Mouse (Mus musculus) kidney, postnatal 0 days (tissue): Measurements from ENCODE around the gene Slc5a4a. TPM values are rescaled to one million over a fixed set of nuclear protein-coding genes. Genes with fewer than 3 reads are reported as not detected.

ENCODE experiments used
- ATAC-seq: fragments of 200-750 bp; cut with Nextera tagmentation; replicated peaks from 2 replicates; pipeline ENCODE4 v1.8.0; 2017; ENCODE audit warnings: low read depth, moderate number of reproducible peaks, moderate TSS enrichment, moderate library complexity; ENCODE audit not compliant: low FRiP score
- DNase-seq: peaks from one replicate; pipeline ENCODE4 v3.0.0-alpha.2; 2016; ENCODE audit warnings: low spot score
- H3K27ac ChIP-seq: fragments of 300-500 bp; sonication (generic); 2 replicates; pipeline ENCODE4 v1.5.1; 2014; ENCODE audit warnings: mild to moderate bottlenecking
- H3K27me3 ChIP-seq: fragments of 300-500 bp; sonication (generic); 2 replicates; pipeline ENCODE4 v1.6.1; 2014; ENCODE audit warnings: low read length, mixed read lengths; ENCODE audit not compliant: insufficient read depth
- H3K36me3 ChIP-seq: fragments of 300-500 bp; sonication (generic); 2 replicates; pipeline ENCODE4 v1.6.1; 2014; ENCODE audit warnings: low read length, mixed read lengths; ENCODE audit not compliant: insufficient read depth
- H3K4me1 ChIP-seq: fragments of 300-500 bp; sonication (generic); replicated peaks from 2 replicates; pipeline ENCODE4 v1.6.1; 2014; ENCODE audit warnings: antibody characterized with exemption, low read length, mixed read lengths; ENCODE audit not compliant: insufficient read depth
- H3K4me2 ChIP-seq: fragments of 300-500 bp; sonication (generic); 2 replicates; pipeline ENCODE4 v1.6.1; 2014; ENCODE audit warnings: mild to moderate bottlenecking, low read length, moderate library complexity, mixed read lengths
- H3K4me3 ChIP-seq: fragments of 300-500 bp; sonication (generic); replicated peaks from 2 replicates; pipeline ENCODE4 v1.5.1; 2014; ENCODE audit warnings: low read depth, low read length
- H3K9ac ChIP-seq: fragments of 300-500 bp; sonication (generic); 2 replicates; pipeline ENCODE4 v1.6.1; 2014; ENCODE audit warnings: low read depth, low read length
- H3K9me3 ChIP-seq: fragments of 300-500 bp; sonication (generic); replicated peaks from 2 replicates; pipeline ENCODE4 v1.6.1; 2016; ENCODE audit warnings: low read length, inconsistent platforms, mixed read lengths
- CTCF ChIP-seq: IDR thresholded peaks from 2 replicates; pipeline ENCODE4 v1.5.1; 2016; ENCODE audit warnings: antibody characterized with exemption, low read depth, mild to moderate bottlenecking, moderate library complexity
- WGBS: fragments of 180-500 bp; shearing (Covaris S2); extraction: QIAGEN DNeasy Blood & Tissue Kit; methylation state at CpG from one replicate; pipeline ENCODE4 v1.1.7; 2014; 5-methylcytosine and 5-hydroxymethylcytosine counted together
- polyA plus RNA-seq: library from polyadenylated mRNA; unstranded; fragments of >200 nt; fragmentation: Nextera tagmentation; extraction: Ambion mirVana; gene quantifications from 2 replicates; pipeline ENCODE4 v1.2.1, GENCODE M21; 2015

Gene Slc5a4a
- not detected in 2 replicates for polyA plus RNA-seq

DNA sequence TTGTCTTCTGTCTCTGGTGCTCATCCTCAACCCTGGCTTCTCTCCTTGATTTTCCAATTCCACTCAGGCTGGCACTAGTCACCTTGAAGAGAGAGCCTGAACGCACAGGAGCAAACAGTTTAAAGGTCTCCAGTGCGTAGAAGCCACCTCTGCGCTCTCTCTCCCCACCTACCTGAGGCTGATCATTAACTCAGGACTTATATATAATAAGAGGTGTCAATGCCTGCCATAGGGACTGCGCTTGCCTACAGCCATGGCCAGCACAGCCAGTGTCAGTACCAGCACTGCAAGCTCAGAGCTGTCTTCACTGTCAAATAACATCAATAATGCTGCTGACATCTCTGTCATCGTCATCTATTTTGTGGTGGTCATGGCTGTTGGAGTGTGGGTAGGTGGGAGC, at the start of gene Slc5a4a:
Gene Slc5a4a, plus strand, starts transcription at position 174 of the 400 bp plus-strand sequence.
- H3K27me3 ChIP-seq, result no peaks in the 10 kb centered on the region
- no peak within 1 kb of the TSS for H3K4me3 ChIP-seq
- TF ChIP-seq CTCF, result no peak
- no peaks in the 10 kb centered on the region for H3K9me3 ChIP-seq
- H3K4me2 ChIP-seq, result no peak within 1 kb of the TSS
- 75% methylated on average over 5 of the region's 5 CpGs for WGBS
- H3K4me1 ChIP-seq, result no peaks in the 10 kb centered on the region
- no peak for DNase-seq
- no peaks in the 10 kb centered on the region for H3K36me3 ChIP-seq
- H3K9ac ChIP-seq, result no peak within 1 kb of the TSS
- H3K27ac ChIP-seq, result no peak within 1 kb of the TSS
- ATAC-seq, result no peak

DNA sequence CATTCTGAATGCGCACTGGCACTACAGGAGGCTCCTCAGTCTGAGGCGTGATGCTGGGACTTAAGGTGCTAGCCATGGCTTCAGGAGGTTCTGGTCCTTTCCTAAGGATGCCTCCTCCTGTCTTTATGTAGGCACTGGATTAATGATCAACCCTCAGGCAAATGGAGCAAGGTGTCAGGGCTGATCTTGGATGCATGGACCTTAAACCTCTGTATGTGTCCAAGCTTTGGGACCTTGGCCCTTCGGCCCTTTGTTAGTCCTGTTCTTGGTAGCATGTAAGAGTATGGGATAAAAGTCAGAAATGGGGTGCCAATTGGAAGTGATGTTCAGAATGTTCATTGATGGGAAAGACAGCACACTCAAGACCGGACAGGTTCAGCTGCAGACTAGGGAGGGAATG, 36.4 kb upstream of the Slc5a4a start, which contains the start of gene Slc5a4b:
Gene Slc5a4b, minus strand, starts transcription at position 101 of the 400 bp plus-strand sequence.
- Histone ChIP-seq H3K9ac (no peak within 1 kb of the TSS), H3K36me3 (no peaks in the 10 kb centered on the region), H3K27me3 (no peaks in the 10 kb centered on the region), H3K27ac (no peak within 1 kb of the TSS), H3K4me1 (no peaks in the 10 kb centered on the region), H3K4me3 (no peak within 1 kb of the TSS), H3K4me2 (no peak within 1 kb of the TSS), H3K9me3 (no peaks in the 10 kb centered on the region)
- no peak for TF ChIP-seq CTCF
- 88% methylated on average over 4 of the region's 4 CpGs for WGBS
- ATAC-seq (no peak), DNase-seq (no peak)

DNA sequence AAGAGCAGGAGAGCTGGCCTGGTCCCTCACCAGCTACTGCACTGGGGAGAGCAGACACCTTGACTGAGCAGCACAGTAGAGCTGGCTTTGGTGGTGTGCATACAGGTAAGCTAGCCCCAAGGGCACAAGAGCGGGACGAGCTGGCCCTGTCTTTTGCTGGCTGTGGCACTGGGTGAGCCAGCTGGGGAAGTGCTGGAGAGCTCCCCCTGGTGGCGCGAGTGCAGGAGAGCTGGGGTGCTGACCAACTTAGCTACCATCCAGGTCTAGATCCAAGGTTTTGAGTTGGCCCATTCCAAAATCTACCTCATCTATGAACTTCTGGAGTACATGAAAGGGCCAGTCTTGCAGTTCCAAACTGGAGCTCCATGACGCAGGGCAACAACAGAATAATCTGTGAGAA, 29.3 kb upstream of the Slc5a4a start:
- no peaks in the 10 kb centered on the region for H3K27me3 ChIP-seq
- no peak for ATAC-seq
- WGBS, result 28% methylated on average over 5 of the region's 5 CpGs

DNA sequence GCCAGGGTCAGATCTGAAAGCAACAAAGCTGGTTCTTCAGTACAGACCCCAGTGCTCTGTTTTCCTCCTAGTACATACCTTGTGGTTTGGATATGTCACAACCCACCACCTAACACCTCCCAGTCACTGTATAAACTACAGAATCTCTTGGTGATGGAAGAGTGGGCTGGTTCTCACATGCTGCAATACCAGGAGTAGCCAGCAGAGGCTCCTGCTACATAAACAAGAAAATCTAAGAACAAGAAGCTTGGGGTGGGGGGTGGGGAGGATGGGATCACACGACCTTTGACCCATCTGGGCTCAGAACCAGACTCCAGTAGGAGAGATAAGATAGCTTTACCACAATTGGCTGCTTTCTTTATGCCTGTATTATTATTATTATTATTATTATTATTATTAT, 28.5 kb upstream of the Slc5a4a start:
- Histone ChIP-seq H3K27ac (no peak overlapping the region), H3K9ac (no peak overlapping the region), H3K4me1 (0 out of 2 replicates have a peak, but pooled peaks cover 4% of the 10 kb centered on the region), H3K27me3 (no peaks in the 10 kb centered on the region), H3K4me2 (no peak overlapping the region), H3K9me3 (no peaks in the 10 kb centered on the region), H3K4me3 (no peak overlapping the region), H3K36me3 (no peaks in the 10 kb centered on the region)
- DNase-seq, result no peak
- ATAC-seq, result no peak
- WGBS, result 9% methylated on average over 1 of the region's 1 CpGs
- peak; percentile 52 for TF ChIP-seq CTCF

More for the DNA sequence above, 29.3 kb upstream of the Slc5a4a start:
- no peaks in the 10 kb centered on the region for H3K9me3 ChIP-seq
- TF ChIP-seq CTCF, result peak; percentile 75
- H3K4me1 ChIP-seq, result 0 out of 2 replicates have a peak, but pooled peaks cover 4% of the 10 kb centered on the region
- peak; percentile 46 for DNase-seq
- H3K36me3 ChIP-seq, result no peaks in the 10 kb centered on the region
- H3K4me3 ChIP-seq, result no peak overlapping the region
- no peak overlapping the region for H3K27ac ChIP-seq
- no peak overlapping the region for H3K4me2 ChIP-seq
- no peak overlapping the region for H3K9ac ChIP-seq

DNA sequence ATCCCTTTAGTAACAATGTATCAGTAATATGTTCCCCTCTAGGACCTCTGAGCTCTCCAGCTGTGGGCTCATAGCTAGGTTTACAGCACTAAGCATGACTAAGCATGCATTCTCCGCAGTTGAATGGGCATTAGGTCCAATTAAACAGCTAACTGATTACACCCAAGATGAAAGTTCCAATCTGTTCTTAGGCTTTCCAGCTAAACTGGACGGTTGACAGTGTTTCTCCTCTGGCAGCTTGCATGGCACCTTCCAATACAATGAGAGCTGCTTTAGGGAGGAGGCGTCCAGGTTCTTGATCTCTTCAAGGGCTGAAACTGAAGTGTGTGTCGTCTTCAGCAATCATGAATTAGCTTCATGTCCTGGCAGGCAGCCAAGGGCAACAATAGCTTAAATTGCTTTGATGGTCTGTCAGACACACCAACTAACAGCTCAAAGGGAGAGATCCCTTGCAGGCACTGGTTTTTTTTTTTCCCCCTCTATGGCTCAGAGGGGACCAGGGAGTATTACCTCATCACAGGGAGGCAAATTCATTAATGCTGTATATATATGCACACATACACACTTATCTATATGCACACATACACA, 27.0 kb upstream of the Slc5a4a start:
- no peak overlapping the region for H3K9ac ChIP-seq
- DNase-seq (peak; percentile 38), ATAC-seq (0 out of 2 replicates have a peak, but pooled peaks have one; percentile 52)
- no peaks in the 10 kb centered on the region for H3K36me3 ChIP-seq
- H3K4me3 ChIP-seq, result no peak overlapping the region
- no peak overlapping the region for H3K27ac ChIP-seq
- 0 out of 2 replicates have a peak, but pooled peaks cover 4% of the 10 kb centered on the region for H3K4me1 ChIP-seq
- WGBS, result 13% methylated on average over 4 of the region's 4 CpGs
- no peaks in the 10 kb centered on the region for H3K9me3 ChIP-seq
- no peak for TF ChIP-seq CTCF
- no peaks in the 10 kb centered on the region for H3K27me3 ChIP-seq
- H3K4me2 ChIP-seq, result no peak overlapping the region

DNA sequence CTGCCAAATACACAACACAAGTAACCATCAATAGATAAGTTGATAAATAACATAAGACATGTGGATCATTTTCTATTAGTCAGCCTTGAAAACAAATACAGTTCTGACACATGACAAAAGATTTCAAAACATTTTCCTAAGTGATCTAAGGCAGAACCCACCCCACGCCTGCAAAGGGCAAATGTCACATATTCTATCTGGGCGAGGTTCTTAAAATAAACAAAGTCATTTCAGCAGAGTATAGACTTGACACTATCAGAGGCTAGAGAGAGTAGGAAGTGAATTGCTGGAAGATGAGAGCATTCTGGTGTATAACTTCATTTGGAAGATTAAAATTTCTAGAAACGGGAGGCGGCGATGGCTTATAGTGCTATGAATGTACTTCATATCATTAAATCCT, 25.8 kb upstream of the Slc5a4a start:
- Histone ChIP-seq H3K9me3 (no peaks in the 10 kb centered on the region), H3K27ac (no peak overlapping the region), H3K4me1 (0 out of 2 replicates have a peak, but pooled peaks cover 4% of the 10 kb centered on the region), H3K27me3 (no peaks in the 10 kb centered on the region), H3K36me3 (no peaks in the 10 kb centered on the region), H3K4me2 (no peak overlapping the region), H3K4me3 (no peak overlapping the region), H3K9ac (no peak overlapping the region)
- 69% methylated on average over 5 of the region's 5 CpGs for WGBS
- DNase-seq (no peak), ATAC-seq (no peak)
- TF ChIP-seq CTCF, result no peak
